Mouse (Mus musculus) cerebellum, postnatal 10 days (tissue): ENCODE results near the gene 1700011L22Rik.

Source experiments
- DNase-seq, 2 experiments: peaks; one replicate each; pipeline ENCODE4 v3.0.0; 2021; ENCODE audit warnings: mixed read lengths in 2 of 2

The 1700011L22Rik gene

GRCm38 (mm10) chr8:79229266-79229888 is 19.0 kb downstream of the 1700011L22Rik start:
- DNase-seq = no peak

DNA sequence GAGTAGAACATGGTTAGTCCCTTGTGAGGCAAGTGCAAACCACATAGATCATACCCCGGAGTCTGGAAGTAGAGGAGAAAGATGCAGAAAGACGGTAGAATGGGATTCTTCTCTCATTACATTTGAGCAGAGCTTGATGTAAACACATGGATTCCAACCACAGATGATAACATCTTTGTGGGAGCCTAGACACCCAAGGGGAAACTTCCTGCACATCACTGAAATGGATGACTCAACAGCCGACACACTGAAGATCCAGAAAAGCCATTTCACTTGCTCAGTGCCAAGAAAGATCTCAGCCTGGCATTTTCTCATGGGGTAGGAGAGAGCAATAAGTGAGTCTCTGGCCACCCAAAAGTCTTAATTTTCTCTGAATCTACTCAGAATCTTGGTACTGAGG is 20.5 kb downstream of the 1700011L22Rik start:
- DNase-seq = no peak

GRCm38 (mm10) chr8:79227194-79227593 is 21.2 kb downstream of the 1700011L22Rik start:
- DNase-seq = no peak

DNA sequence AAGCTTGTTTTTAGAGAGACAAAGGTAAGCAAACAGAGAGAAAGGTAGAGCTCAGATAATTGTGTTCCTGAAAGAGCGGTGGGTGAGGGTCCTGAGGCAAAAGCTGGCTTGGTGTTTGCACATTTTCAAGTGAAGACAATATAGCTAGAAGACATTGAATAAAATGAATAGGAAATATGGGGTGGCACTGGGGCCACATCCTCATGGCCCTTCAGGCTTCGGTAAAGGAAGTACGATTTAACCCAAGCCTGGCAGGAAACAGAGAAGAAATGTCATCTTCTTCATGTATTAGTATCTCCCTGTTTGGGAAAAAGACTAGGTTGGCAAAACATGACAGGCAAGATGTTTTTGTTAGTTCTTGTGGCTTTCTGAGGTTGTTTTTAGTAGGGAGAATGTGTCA is 22.3 kb downstream of the 1700011L22Rik start:
- no peak for DNase-seq

DNA sequence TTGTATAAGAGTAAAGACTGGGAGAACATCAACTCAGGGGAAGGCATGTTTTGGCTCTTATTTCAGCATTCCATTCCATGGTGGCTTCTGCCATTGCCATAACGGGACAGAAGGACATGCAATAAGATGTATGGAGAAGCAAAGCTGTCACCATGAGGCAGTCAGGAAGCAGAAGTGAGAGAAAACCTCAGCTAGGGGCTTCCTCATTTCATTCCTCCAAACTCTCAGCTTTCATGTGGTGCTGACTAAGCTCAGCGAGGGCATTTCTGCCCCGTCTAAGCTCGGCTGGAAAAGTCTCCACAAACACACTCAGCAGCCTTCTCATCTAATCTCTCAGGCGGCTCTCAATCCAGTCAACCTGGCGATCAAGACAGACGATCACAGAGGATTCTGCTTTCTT is 22.8 kb downstream of the 1700011L22Rik start:
- no peak for DNase-seq

GRCm38 (mm10) chr8:79224363-79224762 is 24.0 kb downstream of the 1700011L22Rik start:
- DNase-seq = no peak

GRCm38 (mm10) chr8:79222752-79223141 is 25.6 kb downstream of the 1700011L22Rik start:
- peak in 1 of 2 experiments; percentile 38 for DNase-seq

DNA sequence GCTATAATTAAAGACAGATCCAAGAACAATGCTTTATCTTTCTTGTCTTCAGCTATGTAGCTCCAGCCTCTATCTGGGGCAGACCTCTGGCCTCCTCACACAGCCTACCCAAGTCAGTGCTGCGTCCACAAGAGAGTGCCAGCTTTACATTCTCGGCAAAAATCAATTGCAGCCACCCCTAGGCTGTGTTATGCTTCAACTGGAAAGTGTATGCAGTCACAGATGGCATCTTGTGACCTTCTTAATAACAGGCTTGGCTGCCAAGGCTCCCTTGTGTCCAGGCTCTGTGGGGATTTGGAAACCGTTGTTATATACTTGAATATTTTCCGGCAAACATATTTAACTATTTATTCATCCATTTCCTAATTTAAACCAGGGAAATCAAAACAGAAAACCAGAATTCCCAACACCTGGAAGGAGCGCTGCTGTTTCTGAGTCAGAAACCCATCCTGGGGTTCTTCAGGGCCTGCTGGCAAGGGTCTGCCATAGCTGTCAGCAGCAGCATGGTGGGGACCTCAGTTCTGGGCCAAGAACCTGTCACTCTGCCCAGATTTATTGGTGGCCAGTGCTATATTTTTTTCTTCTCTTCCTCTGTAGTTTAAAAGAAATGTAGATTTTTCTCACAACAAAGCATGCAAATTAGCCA is 26.1 kb downstream of the 1700011L22Rik start:
- peak; percentile 68 to 75 for DNase-seq

GRCm38 (mm10) chr8:79211630-79212029 is 36.7 kb downstream of the 1700011L22Rik start:
- peak; percentile 42 to 46 for DNase-seq

- peak; percentile 71 to 79 for DNase-seq
Observed at GRCm38 (mm10) chr8:79209641-79210358, 38.6 kb downstream of the 1700011L22Rik start.

- peak; percentile 74 to 77 for DNase-seq
Observed at GRCm38 (mm10) chr8:79208691-79209640, 39.4 kb downstream of the 1700011L22Rik start.

DNA sequence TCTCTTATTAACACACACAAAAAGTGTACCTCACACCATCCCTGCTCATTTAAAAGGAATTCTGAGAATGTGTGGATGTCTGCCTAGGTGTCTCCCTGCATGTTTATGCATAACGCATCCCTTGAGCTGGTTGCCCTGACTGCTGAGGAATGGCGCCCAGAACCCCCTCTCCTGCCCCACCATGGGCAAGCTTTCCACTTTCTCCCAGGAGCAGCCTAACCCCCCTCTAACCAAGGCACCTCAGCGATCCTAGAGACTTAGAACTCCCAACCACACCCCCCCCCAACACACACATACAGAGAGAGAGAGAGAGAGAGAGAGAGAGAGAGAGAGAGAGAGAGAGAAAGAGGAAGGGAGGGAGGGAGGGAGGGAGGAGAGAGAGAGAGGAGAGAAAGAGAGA is 40.2 kb downstream of the 1700011L22Rik start:
- no peak for DNase-seq

GRCm38 (mm10) chr8:79206895-79207294 is 41.5 kb downstream of the 1700011L22Rik start:
- peak; percentile 87 to 88 for DNase-seq

- peak; percentile 84 to 87 for DNase-seq
Observed at GRCm38 (mm10) chr8:79201446-79202147, 46.8 kb downstream of the 1700011L22Rik start.

DNA sequence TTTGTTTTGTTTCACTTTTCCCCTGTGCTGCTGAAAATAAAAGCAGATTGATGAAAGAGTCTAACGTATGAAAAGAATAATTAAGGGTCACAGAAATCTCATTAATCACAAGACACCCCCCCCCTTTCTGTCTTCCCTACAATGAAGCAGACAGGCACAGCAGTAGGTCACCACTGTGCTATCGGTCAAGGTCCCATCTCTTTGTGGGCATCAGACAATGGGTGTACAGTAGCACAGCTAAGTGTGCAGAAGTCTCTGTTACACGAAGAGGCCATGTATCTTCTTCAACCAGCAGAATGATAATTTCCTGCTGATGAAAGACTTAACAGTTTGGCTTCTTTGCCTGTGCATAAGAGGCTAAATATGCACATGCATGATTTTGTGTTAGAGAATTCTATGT is 49.7 kb downstream of the 1700011L22Rik start:
- no peak for DNase-seq

- no peak for DNase-seq
Observed at GRCm38 (mm10) chr8:79196481-79196880, 51.9 kb downstream of the 1700011L22Rik start.

GRCm38 (mm10) chr8:79190071-79190470 is 58.3 kb downstream of the 1700011L22Rik start:
- no peak for DNase-seq

DNA sequence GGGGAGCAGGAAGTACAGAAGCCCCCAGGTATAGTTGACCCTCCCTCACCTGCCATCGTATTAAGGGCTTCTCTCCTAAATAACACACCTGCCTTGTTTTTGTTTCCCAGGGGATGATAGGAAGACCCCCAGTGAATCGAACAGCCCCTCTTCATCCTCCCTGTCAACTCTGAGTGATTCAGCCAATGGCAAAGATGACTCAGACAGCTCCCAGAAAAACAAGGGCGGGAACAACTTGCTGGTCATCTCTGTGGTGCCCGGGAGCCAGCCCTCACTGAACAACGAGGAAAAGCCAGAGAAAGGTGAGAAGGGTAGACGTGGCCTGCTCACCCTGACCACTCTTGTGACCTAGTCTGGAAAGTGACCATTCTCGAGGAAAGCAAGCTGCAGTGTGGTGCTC is 62.9 kb downstream of the 1700011L22Rik start:
- no peak for DNase-seq

- DNase-seq = no peak
Observed at GRCm38 (mm10) chr8:79179678-79180077, 68.7 kb downstream of the 1700011L22Rik start.

- DNase-seq = no peak
Observed at GRCm38 (mm10) chr8:79175991-79176390, 72.4 kb downstream of the 1700011L22Rik start.

DNA sequence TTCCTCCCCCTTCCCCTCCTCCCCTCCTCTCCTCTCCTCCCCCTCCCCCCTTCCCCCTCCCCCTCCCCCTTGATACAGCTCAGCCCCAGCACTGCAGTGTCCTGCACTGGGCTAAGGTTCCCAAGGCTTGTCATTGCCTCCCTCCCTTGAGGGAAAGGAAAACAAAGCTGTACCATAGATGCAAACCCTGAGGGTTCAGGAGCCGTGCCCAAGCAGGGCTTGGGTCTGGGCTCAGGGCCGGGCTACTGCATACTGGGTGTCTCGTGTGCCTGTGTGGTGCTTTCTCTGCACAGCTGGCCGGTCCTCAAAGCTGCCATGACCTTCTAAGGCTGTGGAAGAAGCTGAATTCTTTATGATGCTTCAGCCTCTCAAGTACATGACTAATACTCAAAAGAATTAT is 74.8 kb downstream of the 1700011L22Rik start:
- DNase-seq = peak in 1 of 2 experiments; percentile 20

- no peak for DNase-seq
Observed at GRCm38 (mm10) chr8:79165276-79165675, 83.1 kb downstream of the 1700011L22Rik start.
